Mouse (Mus musculus) forebrain, embryonic 15.5 days (tissue): Measurements from ENCODE around the gene Ranbp10. TPM values are rescaled to one million over a fixed set of nuclear protein-coding genes. Genes with fewer than 3 reads are reported as not detected.

Experiments used
- ATAC-seq: fragments of 200-750 bp; cut with Nextera tagmentation; replicated peaks from 2 replicates; pipeline ENCODE4 v1.8.0; 2017; ENCODE audit warnings: mild to moderate bottlenecking, moderate TSS enrichment, moderate library complexity
- H3K27ac ChIP-seq: fragments of 300-500 bp; sonication (generic); replicated peaks from 2 replicates; pipeline ENCODE4 v1.5.1; 2015; ENCODE audit warnings: mild to moderate bottlenecking, inconsistent platforms
- H3K27me3 ChIP-seq: fragments of 300-500 bp; sonication (generic); 2 replicates; pipeline ENCODE4 v1.6.1; 2015; ENCODE audit warnings: inconsistent platforms
- H3K36me3 ChIP-seq: fragments of 300-500 bp; sonication (generic); 2 replicates; pipeline ENCODE4 v1.6.1; 2015; ENCODE audit warnings: mild to moderate bottlenecking, inconsistent platforms
- H3K4me1 ChIP-seq: fragments of 300-500 bp; sonication (generic); 2 replicates; pipeline ENCODE4 v1.6.1; 2015; ENCODE audit warnings: inconsistent platforms
- H3K4me2 ChIP-seq: fragments of 300-500 bp; sonication (generic); replicated peaks from 2 replicates; pipeline ENCODE4 v1.6.1; 2015; ENCODE audit warnings: mild to moderate bottlenecking, inconsistent platforms
- H3K4me3 ChIP-seq: fragments of 300-500 bp; sonication (generic); 2 replicates; pipeline ENCODE4 v1.5.1; 2015; ENCODE audit warnings: mild to moderate bottlenecking, inconsistent platforms
- H3K9ac ChIP-seq: fragments of 300-500 bp; sonication (generic); replicated peaks from 2 replicates; pipeline ENCODE4 v1.6.1; 2015; ENCODE audit warnings: mild to moderate bottlenecking, inconsistent platforms
- H3K9me3 ChIP-seq: fragments of 300-500 bp; sonication (generic); 2 replicates; pipeline ENCODE4 v1.6.1; 2016; ENCODE audit warnings: inconsistent platforms
- WGBS: fragments of 180-500 bp; shearing (Covaris S2); methylation state at CpG from one replicate; pipeline ENCODE4 v1.1.7; 2015; ENCODE audit warnings: mixed read lengths; 5-methylcytosine and 5-hydroxymethylcytosine counted together
- polyA plus RNA-seq: library from polyadenylated mRNA; unstranded; fragments of >200 nt; fragmentation: Nextera tagmentation; extraction: Ambion mirVana; gene quantifications from 2 replicates; pipeline ENCODE4 v1.2.1, GENCODE M21; 2015

The Ranbp10 gene
- polyA plus RNA-seq, 1 experiment from 2014 or later, result 11.8 TPM

- WGBS, result 91% methylated on average over 4 of the region's 4 CpGs
- H3K9me3 ChIP-seq, result no peaks in the 10 kb centered on the region
- peaks cover 39% of the 10 kb centered on the region for H3K36me3 ChIP-seq
- no peaks in the 10 kb centered on the region for H3K27me3 ChIP-seq
- no peak for ATAC-seq
- peak overlapping the region; percentile 89 for H3K4me3 ChIP-seq
- peak overlapping the region; percentile 85 for H3K4me2 ChIP-seq
- H3K9ac ChIP-seq, result no peak overlapping the region
- no peak overlapping the region for H3K27ac ChIP-seq
- peaks cover 31% of the 10 kb centered on the region for H3K4me1 ChIP-seq
Observed at GRCm38 (mm10) chr8:105825506-105825905, 1.6 kb downstream of the Ranbp10 start.

GRCm38 (mm10) chr8:105820925-105821324 is 6.2 kb downstream of the Ranbp10 start:
- ATAC-seq, result no peak
- Histone ChIP-seq H3K36me3 (peaks cover 52% of the 10 kb centered on the region), H3K27ac (no peak overlapping the region), H3K9me3 (no peaks in the 10 kb centered on the region), H3K4me1 (peaks cover 23% of the 10 kb centered on the region), H3K4me2 (no peak overlapping the region), H3K9ac (no peak overlapping the region), H3K27me3 (no peaks in the 10 kb centered on the region), H3K4me3 (no peak overlapping the region)
- WGBS, result 94% methylated on average over 1 of the region's 1 CpGs

GRCm38 (mm10) chr8:105819659-105820058 is 7.5 kb downstream of the Ranbp10 start:
- Histone ChIP-seq H3K27ac (no peak overlapping the region), H3K9ac (no peak overlapping the region), H3K4me2 (no peak overlapping the region), H3K27me3 (no peaks in the 10 kb centered on the region), H3K9me3 (no peaks in the 10 kb centered on the region), H3K36me3 (peaks cover 46% of the 10 kb centered on the region), H3K4me3 (no peak overlapping the region), H3K4me1 (peaks cover 12% of the 10 kb centered on the region; the same call in 1 of the 2 replicates)
- ATAC-seq, result no peak
- 94% methylated on average over 3 of the region's 3 CpGs for WGBS

GRCm38 (mm10) chr8:105813241-105813640 is 13.9 kb downstream of the Ranbp10 start:
- Histone ChIP-seq H3K4me2 (no peak overlapping the region), H3K4me3 (no peak overlapping the region), H3K9me3 (no peaks in the 10 kb centered on the region), H3K36me3 (peaks cover 6% of the 10 kb centered on the region; the same call in 1 of the 2 replicates), H3K4me1 (no peaks in the 10 kb centered on the region), H3K27me3 (no peaks in the 10 kb centered on the region), H3K27ac (no peak overlapping the region), H3K9ac (no peak overlapping the region)
- no peak for ATAC-seq
- 97% methylated on average over 6 of the region's 6 CpGs for WGBS

- no peak for ATAC-seq
- Histone ChIP-seq H3K27ac (no peak overlapping the region), H3K4me3 (no peak overlapping the region), H3K9ac (no peak overlapping the region), H3K36me3 (no peaks in the 10 kb centered on the region; the same call in 1 of the 2 replicates), H3K4me2 (no peak overlapping the region), H3K4me1 (no peaks in the 10 kb centered on the region), H3K9me3 (no peaks in the 10 kb centered on the region), H3K27me3 (no peaks in the 10 kb centered on the region)
- 94% methylated on average over 5 of the region's 5 CpGs for WGBS
Observed at GRCm38 (mm10) chr8:105812511-105812910, 14.6 kb downstream of the Ranbp10 start.

GRCm38 (mm10) chr8:105811543-105811942 is 15.6 kb downstream of the Ranbp10 start:
- no peak overlapping the region for H3K4me3 ChIP-seq
- H3K9ac ChIP-seq, result no peak overlapping the region
- no peaks in the 10 kb centered on the region; the same call in 1 of the 2 replicates for H3K36me3 ChIP-seq
- H3K27ac ChIP-seq, result no peak overlapping the region
- H3K27me3 ChIP-seq, result no peaks in the 10 kb centered on the region
- no peaks in the 10 kb centered on the region for H3K4me1 ChIP-seq
- no peak for ATAC-seq
- no peak overlapping the region for H3K4me2 ChIP-seq
- WGBS, result 80% methylated on average over 3 of the region's 3 CpGs
- no peaks in the 10 kb centered on the region for H3K9me3 ChIP-seq

- Histone ChIP-seq H3K9ac (no peak overlapping the region), H3K4me2 (no peak overlapping the region), H3K27me3 (no peaks in the 10 kb centered on the region), H3K36me3 (no peaks in the 10 kb centered on the region; the same call in 1 of the 2 replicates), H3K4me1 (no peaks in the 10 kb centered on the region), H3K27ac (no peak overlapping the region), H3K4me3 (no peak overlapping the region), H3K9me3 (no peaks in the 10 kb centered on the region)
- 92% methylated on average over 10 of the region's 10 CpGs for WGBS
- ATAC-seq, result no peak
Observed at GRCm38 (mm10) chr8:105811061-105811460, 16.1 kb downstream of the Ranbp10 start.

- ATAC-seq, result no peak
- Histone ChIP-seq H3K9me3 (no peaks in the 10 kb centered on the region), H3K27me3 (no peaks in the 10 kb centered on the region), H3K27ac (no peak overlapping the region), H3K4me1 (no peaks in the 10 kb centered on the region), H3K4me2 (no peak overlapping the region), H3K9ac (no peak overlapping the region), H3K36me3 (peaks cover under 1% of the 10 kb centered on the region), H3K4me3 (no peak overlapping the region)
- WGBS, result 88% methylated on average over 6 of the region's 6 CpGs
Observed at GRCm38 (mm10) chr8:105810245-105810786, 16.8 kb downstream of the Ranbp10 start.

GRCm38 (mm10) chr8:105808480-105808879 is 18.7 kb downstream of the Ranbp10 start:
- no peak overlapping the region for H3K4me3 ChIP-seq

GRCm38 (mm10) chr8:105807766-105808165 is 19.4 kb downstream of the Ranbp10 start:
- ATAC-seq, result no peak
- 79% methylated on average over 5 of the region's 5 CpGs for WGBS
- H3K9me3 ChIP-seq, result no peaks in the 10 kb centered on the region
- peaks cover 11% of the 10 kb centered on the region for H3K36me3 ChIP-seq
- no peak overlapping the region for H3K4me3 ChIP-seq
- no peaks in the 10 kb centered on the region for H3K4me1 ChIP-seq
- no peak overlapping the region for H3K4me2 ChIP-seq
- H3K27ac ChIP-seq, result no peak overlapping the region
- H3K27me3 ChIP-seq, result no peaks in the 10 kb centered on the region
- no peak overlapping the region for H3K9ac ChIP-seq

More at GRCm38 (mm10) chr8:105808480-105808879, 18.7 kb downstream of the Ranbp10 start:
- no peak overlapping the region for H3K4me2 ChIP-seq
- H3K9me3 ChIP-seq, result no peaks in the 10 kb centered on the region
- H3K27me3 ChIP-seq, result no peaks in the 10 kb centered on the region
- no peak overlapping the region for H3K27ac ChIP-seq
- 91% methylated on average over 2 of the region's 2 CpGs for WGBS
- H3K4me1 ChIP-seq, result no peaks in the 10 kb centered on the region
- H3K36me3 ChIP-seq, result peaks cover 11% of the 10 kb centered on the region
- no peak overlapping the region for H3K9ac ChIP-seq
- ATAC-seq, result no peak

- WGBS, result 91% methylated on average over 1 of the region's 1 CpGs
- Histone ChIP-seq H3K27me3 (no peaks in the 10 kb centered on the region), H3K4me1 (no peaks in the 10 kb centered on the region), H3K4me2 (no peak overlapping the region), H3K4me3 (no peak overlapping the region), H3K9me3 (no peaks in the 10 kb centered on the region), H3K36me3 (peaks cover 11% of the 10 kb centered on the region), H3K27ac (no peak overlapping the region), H3K9ac (no peak overlapping the region)
- ATAC-seq, result no peak
Observed at GRCm38 (mm10) chr8:105805964-105806363, 21.2 kb downstream of the Ranbp10 start.

- Histone ChIP-seq H3K9me3 (no peaks in the 10 kb centered on the region), H3K4me3 (no peak overlapping the region), H3K4me2 (no peak overlapping the region), H3K27me3 (no peaks in the 10 kb centered on the region), H3K9ac (no peak overlapping the region), H3K4me1 (no peaks in the 10 kb centered on the region), H3K36me3 (peaks cover 11% of the 10 kb centered on the region), H3K27ac (no peak overlapping the region)
- WGBS, result 79% methylated on average over 3 of the region's 3 CpGs
- no peak for ATAC-seq
Observed at GRCm38 (mm10) chr8:105805346-105805745, 21.8 kb downstream of the Ranbp10 start.

- 92% methylated on average over 7 of the region's 7 CpGs for WGBS
- Histone ChIP-seq H3K27ac (no peak overlapping the region), H3K4me1 (no peaks in the 10 kb centered on the region), H3K4me2 (no peak overlapping the region), H3K9me3 (no peaks in the 10 kb centered on the region), H3K36me3 (peaks cover 11% of the 10 kb centered on the region), H3K27me3 (no peaks in the 10 kb centered on the region), H3K9ac (no peak overlapping the region), H3K4me3 (no peak overlapping the region)
- no peak for ATAC-seq
Observed at GRCm38 (mm10) chr8:105804797-105805196, 22.4 kb downstream of the Ranbp10 start.
